In genomic region chr12:112816294-112816693, GRCm38 (mm10) we compare ENCODE assay signal across 10 mouse cellular contexts. TPM values are rescaled to one million over a fixed set of nuclear protein-coding genes. Genes with fewer than 3 reads are reported as not detected.
DNase-seq lines count a peak whose midpoint lies in the region; ATAC-seq and TF ChIP-seq lines count a peak whose summit lies in the region.
"Had no signal": no experiment of that assay in that cellular context is flagged by ENCODE, and none has a peak within 500 bp of the region (broad histone marks: within the 10 kb centered on the region; RNA-seq: fewer than 3 reads in every experiment).

No protein-coding gene starts in this region.

- ATAC-seq in common myeloid progenitor, adult 5-6 weeks (replicated peaks; ENCODE audit: low read depth, poor library complexity, severe bottlenecking) = peak; percentile 79
- ATAC-seq in midbrain, embryonic 14.5 days (ENCODE audit: low FRiP score, low TSS enrichment) = no peak

- no peak overlapping the region for H3K9ac ChIP-seq in midbrain, embryonic 14.5 days (replicated peaks; ENCODE audit: low read length)
- H3K9ac ChIP-seq: hindbrain, embryonic 15.5 days; neural tube, embryonic 13.5 days had no signal

- peak; percentile 56 for DNase-seq in gastrocnemius, adult 2 months
- no peak for DNase-seq in gastrocnemius, postnatal 14 days
- no peak for DNase-seq in testis, postnatal 10 days (ENCODE audit: low spot score)
- DNase-seq in kidney, postnatal 14 days = peak; percentile 67
- DNase-seq in midbrain, embryonic 14.5 days = peak; percentile 77
- DNase-seq in thymus, postnatal 0 days (ENCODE audit: low spot score) = peak; percentile 86

- WGBS in midbrain, embryonic 14.5 days = 62% methylated on average over 4 of the region's 4 CpGs

- peaks cover 2% of the 10 kb centered on the region; the same call in 1 of the 2 replicates for H3K4me1 ChIP-seq in testis, adult 2 months (ENCODE audit: control insufficient read depth, insufficient read depth, low read length)
- H3K4me1 ChIP-seq in midbrain, embryonic 14.5 days (ENCODE audit: control insufficient read depth, insufficient read depth, low read length) = no peaks in the 10 kb centered on the region
- H3K4me1 ChIP-seq: hindbrain, embryonic 15.5 days; neural tube, embryonic 13.5 days had no signal

- no peaks in the 10 kb centered on the region for H3K27me3 ChIP-seq in testis, adult 2 months (ENCODE audit: control insufficient read depth, insufficient read depth, low read length)
- H3K27me3 ChIP-seq in midbrain, embryonic 14.5 days (ENCODE audit: control insufficient read depth, insufficient read depth, low read length) = no peaks in the 10 kb centered on the region
- H3K27me3 ChIP-seq: hindbrain, embryonic 15.5 days; neural tube, embryonic 13.5 days had no signal

- TF ChIP-seq POLR2A in testis, adult 2 months (IDR thresholded peaks at IDR 0.05; ENCODE audit: control insufficient read depth, low read depth, low read length) = no peak

- H3K4me3 ChIP-seq in gastrocnemius, adult 2 months = no peak overlapping the region
- no peak overlapping the region for H3K4me3 ChIP-seq in testis, adult 2 months (ENCODE audit: control insufficient read depth, low read depth, low read length)
- no peak overlapping the region for H3K4me3 ChIP-seq in midbrain, embryonic 14.5 days (replicated peaks; ENCODE audit: low read depth, low read length)
- H3K4me3 ChIP-seq: hindbrain, embryonic 15.5 days; neural tube, embryonic 13.5 days had no signal

- peaks cover 2% of the 10 kb centered on the region for H3K36me3 ChIP-seq in testis, adult 2 months (ENCODE audit: control insufficient read depth, insufficient read depth, low read length)
- peaks cover 82% of the 10 kb centered on the region for H3K36me3 ChIP-seq in midbrain, embryonic 14.5 days (ENCODE audit: control insufficient read depth, insufficient read depth, low read length)

- H3K9me3 ChIP-seq in midbrain, embryonic 14.5 days (ENCODE audit: control insufficient read depth, low read length) = no peaks in the 10 kb centered on the region
- H3K9me3 ChIP-seq: hindbrain, embryonic 15.5 days; neural tube, embryonic 13.5 days had no signal

- peak; percentile 94 for TF ChIP-seq CTCF in gastrocnemius, adult 2 months (IDR thresholded peaks at IDR 0.05)
- peak; percentile 58; the same call in 1 of the 2 replicates for TF ChIP-seq CTCF in testis, adult 2 months (IDR thresholded peaks at IDR 0.05; ENCODE audit: control insufficient read depth, insufficient read depth, insufficient replicate concordance, low read depth, low read length)

- H3K4me2 ChIP-seq in midbrain, embryonic 14.5 days (ENCODE audit: low read length) = no peak overlapping the region
- H3K4me2 ChIP-seq: hindbrain, embryonic 15.5 days; neural tube, embryonic 13.5 days had no signal

- H3K27ac ChIP-seq in gastrocnemius, adult 2 months = no peak overlapping the region
- H3K27ac ChIP-seq in testis, adult 2 months (ENCODE audit: control insufficient read depth, insufficient read depth, low read depth, low read length) = no peak overlapping the region
- no peak overlapping the region for H3K27ac ChIP-seq in midbrain, embryonic 14.5 days (replicated peaks; ENCODE audit: low read depth, low read length)
- H3K27ac ChIP-seq: hindbrain, embryonic 15.5 days; neural tube, embryonic 13.5 days had no signal

- intact Hi-C loops in gastrocnemius, adult 2 months (cut with DNase I) = loop anchor here (1.0 kb wide), 1 partner anchor 28 kb away; no protein-coding TSS in a partner anchor
- intact Hi-C loops in gastrocnemius, postnatal 14 days (cut with DNase I; ENCODE audit: low total_unique reads) = no loop called here

RNA-seq across cellular contexts. Expression of gene Clba1, which starts 7.6 kb away (rescaled TPM):
- under 1 TPM; 0.20 to 0.36 TPM for total RNA-seq in gastrocnemius, adult 2 months (2021)
- under 1 TPM; 0.62 to 0.73 TPM for total RNA-seq in gastrocnemius, postnatal 14 days (2021)
- 77.8 and 87.0 TPM in 2 replicates for polyA plus RNA-seq in testis, adult 2 months (2012; rRNA removed)
- total RNA-seq in common myeloid progenitor, adult 5-6 weeks (2017) = 0.18 TPM in 1 of 2 replicates, not detected in the other
- 21.4 and 23.1 TPM in 2 replicates for polyA plus RNA-seq in midbrain, embryonic 14.5 days (2014; fragmentation: Nextera tagmentation; extraction: Ambion mirVana)
- polyA plus RNA-seq in thymus, postnatal 0 days (2015; fragmentation: Nextera tagmentation; extraction: Ambion mirVana) = 4.8 and 4.9 TPM in 2 replicates

RNA-seq across cellular contexts. Expression of gene Cdca4, which starts 12.9 kb away (rescaled TPM):
- total RNA-seq in gastrocnemius, adult 2 months (2021) = 1 to 10 TPM; 3.0 to 3.1 TPM
- total RNA-seq in gastrocnemius, postnatal 14 days (2021) = 1 to 10 TPM; 4.3 to 5.8 TPM
- 23.7 and 23.9 TPM in 2 replicates for polyA plus RNA-seq in testis, adult 2 months (2012; rRNA removed)
- total RNA-seq in common myeloid progenitor, adult 5-6 weeks (2017) = 59.4 and 64.7 TPM in 2 replicates
- polyA plus RNA-seq in midbrain, embryonic 14.5 days (2014; fragmentation: Nextera tagmentation; extraction: Ambion mirVana) = 45.0 and 60.8 TPM in 2 replicates
- 147 and 151 TPM in 2 replicates for polyA plus RNA-seq in thymus, postnatal 0 days (2015; fragmentation: Nextera tagmentation; extraction: Ambion mirVana)

RNA-seq across cellular contexts. Expression of gene Ahnak2, which starts 13.8 kb away (rescaled TPM):
- total RNA-seq in gastrocnemius, adult 2 months (2021) = 1 to 10 TPM; 5.0 to 8.5 TPM
- total RNA-seq in gastrocnemius, postnatal 14 days (2021) = 10 to 100 TPM in 1 of 2 experiments, 1 to 10 TPM in 1; 7.8 to 11.3 TPM
- 1.2 TPM in 2 replicates for polyA plus RNA-seq in testis, adult 2 months (2012; rRNA removed)
- not detected in 2 replicates for total RNA-seq in common myeloid progenitor, adult 5-6 weeks (2017)
- 0.62 and 0.75 TPM in 2 replicates for polyA plus RNA-seq in midbrain, embryonic 14.5 days (2014; fragmentation: Nextera tagmentation; extraction: Ambion mirVana)
- 1.0 and 1.2 TPM in 2 replicates for polyA plus RNA-seq in thymus, postnatal 0 days (2015; fragmentation: Nextera tagmentation; extraction: Ambion mirVana)

RNA-seq across cellular contexts. Expression of gene Gpr132, which starts 51.7 kb away (rescaled TPM):
- under 1 TPM in 1 of 2 experiments, not detected in 1; 0.14 TPM for total RNA-seq in gastrocnemius, adult 2 months (2021)
- total RNA-seq in gastrocnemius, postnatal 14 days (2021) = under 1 TPM in 1 of 2 experiments, not detected in 1; 0.10 TPM
- 1.7 and 1.9 TPM in 2 replicates for polyA plus RNA-seq in testis, adult 2 months (2012; rRNA removed)
- 5.4 and 9.3 TPM in 2 replicates for total RNA-seq in common myeloid progenitor, adult 5-6 weeks (2017)
- polyA plus RNA-seq in midbrain, embryonic 14.5 days (2014; fragmentation: Nextera tagmentation; extraction: Ambion mirVana) = 0.08 TPM in 1 of 2 replicates, not detected in the other
- 26.6 and 28.5 TPM in 2 replicates for polyA plus RNA-seq in thymus, postnatal 0 days (2015; fragmentation: Nextera tagmentation; extraction: Ambion mirVana)
- polyA plus RNA-seq: hindbrain, embryonic 15.5 days; neural tube, embryonic 13.5 days had no signal

RNA-seq across cellular contexts. Expression of gene Pld4, which starts 55.8 kb away (rescaled TPM):
- total RNA-seq in gastrocnemius, adult 2 months (2021) = 1 to 10 TPM; 1.7 to 4.0 TPM
- 1 to 10 TPM; 3.2 to 4.1 TPM for total RNA-seq in gastrocnemius, postnatal 14 days (2021)
- polyA plus RNA-seq in testis, adult 2 months (2012; rRNA removed) = 4.0 TPM in 2 replicates
- 4.6 and 8.0 TPM in 2 replicates for total RNA-seq in common myeloid progenitor, adult 5-6 weeks (2017)
- 3.3 and 6.0 TPM in 2 replicates for polyA plus RNA-seq in midbrain, embryonic 14.5 days (2014; fragmentation: Nextera tagmentation; extraction: Ambion mirVana)
- polyA plus RNA-seq in thymus, postnatal 0 days (2015; fragmentation: Nextera tagmentation; extraction: Ambion mirVana) = 46.2 and 49.3 TPM in 2 replicates

Comparison
In these comparisons a context has a peak if more than half of its experiments do, and no peak if none do; other contexts are left out.
1. DNase-seq: peak in gastrocnemius, adult 2 months (single experiment), kidney, postnatal 14 days (single experiment), midbrain, embryonic 14.5 days (single experiment) and thymus, postnatal 0 days (single experiment); none in gastrocnemius, postnatal 14 days (single experiment) and testis, postnatal 10 days (single experiment).